Mouse (Mus musculus) spleen, adult 2 months (tissue): ENCODE data around the gene Mcl1.

Experiments
- CTCF ChIP-seq: fragments of 200-500 bp; IDR thresholded peaks from 2 replicates; pipeline ENCODE4 v1.5.1; 2011; ENCODE audit warnings: mild to moderate bottlenecking, inconsistent platforms; ENCODE audit not compliant: insufficient read depth, insufficient read length, insufficient replicate concordance; ENCODE audit errors: extremely low read depth
- POLR2A ChIP-seq: fragments of 200-500 bp; IDR thresholded peaks from 2 replicates; pipeline ENCODE4 v1.6.1; 2011; ENCODE audit warnings: low read depth, low read length, inconsistent platforms

GRCm38 (mm10) chr3:95660788-95661478 is 2.3 kb downstream of the Mcl1 start:
- no peak for TF ChIP-seq CTCF
- no peak for TF ChIP-seq POLR2A
